Mouse (Mus musculus) embryonic fibroblast, embryonic 13.5 days (primary cell): ENCODE measurements around the gene Ckap4.

Source experiments
- CTCF ChIP-seq: IDR thresholded peaks from 2 replicates; pipeline ENCODE4 v1.5.1; 2011; ENCODE audit warnings: mild to moderate bottlenecking, control low read depth, low read length, moderate library complexity, borderline replicate concordance; ENCODE audit not compliant: insufficient read depth
- POLR2A ChIP-seq: IDR thresholded peaks from 2 replicates; pipeline ENCODE4 v1.6.1; 2011; ENCODE audit warnings: low read depth, mild to moderate bottlenecking, control low read depth, low read length, moderate library complexity

- TF ChIP-seq POLR2A (no peak), CTCF (no peak)
Observed at GRCm38 (mm10) chr10:84571052-84571639, 37.3 kb upstream of the Ckap4 start.
